Mouse (Mus musculus): Measurements from ENCODE around the gene Eif2a.
A peak's percentile ranks its signal among the peaks of the same experiment; 100 is the strongest.

Gene Eif2a

DNA sequence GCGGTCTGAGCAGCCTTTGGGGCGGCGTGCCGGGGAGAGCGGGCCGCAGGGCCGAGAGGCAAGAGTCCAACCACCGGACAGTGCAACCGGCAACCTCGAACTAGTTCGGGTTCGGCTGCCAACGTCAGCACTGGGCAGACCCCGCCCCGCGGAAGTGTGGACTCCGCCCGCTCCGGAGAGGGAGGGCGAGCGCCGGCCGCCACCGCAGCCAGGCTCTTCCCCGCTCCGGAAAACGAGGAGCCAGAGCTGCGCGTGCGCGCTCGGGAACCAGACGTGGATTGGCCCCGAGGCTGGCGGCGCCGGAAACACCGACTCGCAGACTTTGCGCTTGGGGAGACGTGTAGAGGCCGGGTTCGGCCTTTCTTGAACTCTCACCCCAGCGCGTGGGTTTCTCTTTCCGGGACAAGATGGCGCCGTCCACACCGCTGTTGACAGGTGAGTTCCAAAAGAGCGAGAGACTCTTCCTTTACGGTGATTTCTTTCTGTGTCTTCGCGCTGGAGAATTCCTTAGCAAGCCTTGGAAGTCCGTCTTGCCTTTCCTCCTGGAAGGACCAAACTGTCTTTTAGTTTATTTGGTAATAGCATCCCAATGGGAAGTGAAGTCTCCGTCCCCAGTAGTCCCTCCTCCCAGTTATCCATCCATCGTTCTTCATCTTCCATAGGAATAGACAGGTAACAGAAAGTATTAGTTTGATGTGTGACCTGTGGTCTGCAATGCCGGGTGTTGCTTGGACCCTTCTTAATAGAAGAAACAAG, at the start of gene Eif2a, which contains the start of gene Serp1:
Gene Eif2a (plus strand): TSS at position 170 of the 756 bp plus-strand sequence.
Gene Serp1 (minus strand): TSS at position 241 of the 756 bp plus-strand sequence.
- DNase-seq = peak; percentile 99

DNA sequence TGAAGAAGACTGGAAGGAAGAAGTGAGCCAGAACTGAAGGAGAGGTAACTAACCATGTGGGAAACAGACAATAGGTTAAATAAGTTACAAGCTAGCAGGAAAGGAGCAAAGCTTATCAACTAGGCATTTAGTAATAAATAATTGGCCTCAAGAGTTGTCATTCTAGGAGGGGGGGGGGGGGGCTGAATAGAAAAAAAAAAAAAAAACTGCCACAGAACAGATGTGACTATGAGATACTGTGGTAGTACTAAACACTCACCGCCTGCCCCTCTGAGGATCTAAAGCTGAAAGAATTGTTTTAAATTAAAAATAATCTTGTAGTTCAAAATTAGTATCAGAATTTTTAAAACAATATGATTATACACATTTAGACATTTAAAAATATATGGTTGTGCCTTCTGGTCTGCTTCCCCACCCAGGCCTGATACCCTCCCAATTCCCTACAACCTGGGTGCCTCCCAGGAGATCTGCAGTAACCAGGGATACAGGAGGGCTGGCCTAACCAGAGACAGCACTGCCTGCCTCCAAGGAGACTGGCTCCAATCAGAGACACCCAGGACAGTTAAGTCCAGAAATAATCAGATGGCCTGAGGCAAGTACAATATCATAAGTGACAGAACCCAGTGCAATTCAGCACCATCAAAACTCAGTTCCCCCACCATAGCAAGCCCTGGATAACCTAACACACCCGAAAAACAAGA, 46.7 kb upstream of the Eif2a start:
- DNase-seq = no peak

DNA sequence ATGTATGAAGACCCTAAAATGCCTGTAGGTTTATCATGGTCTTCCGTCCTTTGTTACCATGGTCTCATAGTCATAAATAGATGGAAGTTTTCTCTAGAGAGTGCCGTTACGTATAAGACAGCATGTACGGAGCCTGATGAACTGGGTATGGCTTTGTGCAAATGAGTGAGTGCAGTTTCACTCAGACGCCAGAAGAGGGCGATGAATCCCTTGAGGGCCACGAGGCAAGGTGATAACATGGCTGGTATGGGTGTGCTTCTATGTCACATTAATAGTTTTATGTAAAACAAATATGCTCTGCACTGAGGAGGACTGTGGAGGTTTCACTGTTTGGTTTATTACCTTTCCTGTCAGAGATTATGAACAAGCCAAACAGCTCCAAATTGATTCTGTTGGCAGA, 39.7 kb upstream of the Eif2a start:
- DNase-seq = no peak

DNA sequence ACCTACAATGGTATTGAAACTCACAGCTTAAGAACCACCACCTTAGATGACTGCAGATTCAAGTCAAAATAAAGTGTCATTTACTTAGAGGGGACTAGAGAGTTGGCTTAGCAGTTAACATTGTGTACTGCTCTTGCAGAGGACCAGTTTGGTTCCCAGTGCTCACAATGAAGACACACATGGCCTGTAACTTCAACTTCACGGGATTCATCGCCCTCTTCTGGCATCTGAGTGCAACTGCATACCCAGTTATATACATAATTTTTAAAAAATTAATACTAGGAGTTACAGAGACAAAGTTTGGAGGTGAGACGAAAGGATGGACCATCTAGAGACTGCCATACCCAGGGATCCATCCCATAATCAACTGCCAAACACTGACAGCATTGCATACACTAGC, 38.5 kb upstream of the Eif2a start:
- no peak for DNase-seq

DNA sequence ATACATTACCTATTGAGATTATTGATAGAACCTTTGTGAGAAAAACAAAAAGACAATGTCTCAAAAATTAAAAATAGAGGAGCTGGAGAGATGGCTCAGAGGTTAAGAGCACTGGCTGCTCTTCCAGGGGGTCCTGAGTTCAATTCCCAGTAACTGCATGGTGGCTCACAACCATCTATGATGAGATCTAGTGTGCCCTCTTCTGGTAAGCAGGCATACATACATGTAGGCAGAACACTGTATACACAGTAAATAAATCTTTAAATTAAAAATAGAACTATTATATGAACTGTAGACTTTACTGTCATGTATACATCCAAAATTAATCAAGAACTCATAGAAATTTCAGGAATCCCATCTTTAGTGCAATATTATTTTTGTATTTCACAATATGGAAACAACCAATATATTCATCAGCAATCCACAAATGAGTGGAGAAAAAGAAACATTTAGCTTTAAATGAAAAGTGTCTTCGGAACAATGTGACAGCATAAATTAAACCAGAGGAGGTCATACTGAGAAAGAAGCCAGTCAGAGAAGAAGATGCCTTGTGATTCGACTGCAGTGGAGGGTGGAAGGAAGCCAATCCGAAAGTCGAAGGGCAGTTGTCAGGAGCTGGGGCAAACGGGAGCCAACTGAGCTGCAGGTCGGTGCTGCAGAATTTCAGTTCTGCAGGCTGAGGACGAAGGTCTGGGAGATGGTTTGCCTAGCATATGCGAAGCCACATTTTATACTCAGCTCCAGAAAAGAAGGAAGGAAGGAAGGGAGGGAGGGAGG, 37.4 kb upstream of the Eif2a start:
- no peak for DNase-seq

DNA sequence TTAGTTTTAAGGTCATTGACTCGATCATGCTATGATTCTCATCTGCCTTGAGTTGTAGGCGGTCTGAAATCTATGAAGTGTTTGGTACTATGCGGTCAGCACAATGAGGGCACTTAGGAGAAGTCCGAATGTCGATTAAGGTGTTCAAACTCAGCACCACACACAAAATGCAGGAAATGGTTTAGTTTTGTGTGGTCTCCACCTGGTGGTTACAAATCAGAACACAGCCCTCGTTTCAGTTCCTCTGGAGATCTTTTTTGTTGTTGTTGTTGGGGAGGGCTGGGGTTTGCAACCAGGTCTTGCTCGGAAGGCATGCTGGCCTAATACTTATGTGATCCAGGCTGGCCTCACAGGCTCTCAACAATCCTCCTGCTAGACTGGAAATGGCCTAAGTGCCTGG, 34.8 kb upstream of the Eif2a start:
- peak; percentile 37 for DNase-seq

DNA sequence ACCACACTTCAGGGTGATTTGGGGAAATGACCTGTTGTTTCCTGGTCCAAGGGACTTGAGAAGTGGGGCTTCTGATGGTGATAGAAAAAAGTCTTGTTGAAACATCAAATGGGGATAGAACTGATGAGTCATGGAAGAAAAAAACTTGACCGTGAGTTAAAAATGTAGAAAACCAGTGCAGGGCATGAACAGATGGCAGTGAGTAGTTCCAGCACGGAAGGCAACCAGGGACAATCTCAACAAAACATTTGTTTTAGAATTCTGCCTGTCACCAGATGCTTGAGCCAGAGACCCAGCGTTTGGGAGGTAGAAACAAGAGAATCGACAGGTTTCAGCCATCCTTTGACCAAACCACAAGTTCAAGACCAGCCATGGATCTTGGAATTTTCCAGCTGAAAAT, 32.0 kb upstream of the Eif2a start:
- no peak for DNase-seq

DNA sequence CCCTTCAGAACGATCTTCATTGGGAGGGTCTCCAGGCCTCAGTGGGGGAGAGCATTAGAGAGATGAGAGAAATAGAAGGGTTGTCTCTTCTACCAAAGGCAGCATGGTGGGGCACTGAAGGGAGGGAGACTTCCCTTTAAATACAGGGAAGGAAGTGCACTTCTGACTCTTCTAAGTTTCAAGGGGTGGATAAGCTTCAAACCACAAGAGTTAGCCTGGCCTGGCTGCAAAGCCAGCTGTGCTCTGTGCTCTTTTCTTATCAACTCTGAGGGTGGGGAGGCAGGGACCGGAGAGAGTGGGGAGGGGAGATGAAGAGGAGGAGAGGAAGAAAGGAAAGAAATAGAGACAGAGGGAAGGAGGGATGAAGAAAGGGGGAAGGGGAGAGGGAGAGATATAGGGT, 23.7 kb upstream of the Eif2a start:
- no peak for DNase-seq

DNA sequence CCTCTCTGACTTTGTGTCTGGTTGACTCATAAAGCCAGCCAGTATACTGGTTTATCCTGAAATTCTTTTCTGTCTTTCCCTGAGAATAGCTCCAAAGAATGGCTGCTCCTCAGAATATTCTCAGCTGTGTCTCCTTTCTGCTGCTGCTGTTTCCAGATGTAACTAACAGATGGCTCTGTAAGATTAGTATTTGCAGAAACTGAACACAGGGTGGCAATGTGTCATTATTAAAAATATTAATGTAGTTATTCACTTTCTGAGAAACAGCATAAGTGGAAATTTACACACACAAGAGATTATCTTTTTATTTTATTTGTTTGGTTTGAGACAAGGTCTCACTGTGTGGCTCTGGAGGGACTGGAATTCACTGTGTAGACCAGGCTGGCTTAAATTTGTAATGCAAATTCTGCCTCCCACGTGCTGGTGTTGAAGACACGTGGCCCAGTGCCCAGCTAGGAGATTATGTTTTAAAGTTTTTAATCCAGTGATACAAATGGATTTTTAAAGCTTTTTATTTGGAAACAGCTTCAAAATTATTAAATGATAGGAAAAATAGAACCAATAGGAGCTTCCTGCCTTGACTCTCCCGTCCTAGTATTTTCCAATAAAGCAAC, 21.8 kb upstream of the Eif2a start:
- DNase-seq = no peak

DNA sequence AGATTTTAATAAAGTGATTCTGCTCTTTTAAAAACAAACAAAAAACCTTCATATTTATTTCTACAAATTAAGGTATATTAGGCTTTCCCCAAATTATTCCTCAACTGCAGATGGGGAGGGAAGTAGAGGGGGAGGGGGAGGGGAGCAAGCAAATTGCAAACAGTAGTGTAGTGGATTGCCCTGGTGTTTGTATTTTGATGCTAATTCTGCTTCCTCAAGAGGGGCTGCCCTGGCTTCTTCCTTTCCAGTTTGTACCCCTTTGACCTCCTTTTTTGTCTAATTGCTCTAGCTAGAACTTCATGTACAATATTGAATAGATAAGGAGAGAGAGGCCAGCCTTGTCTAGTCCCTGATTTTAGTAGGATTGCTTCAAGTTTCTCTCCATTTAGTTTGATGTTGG, 20.9 kb upstream of the Eif2a start:
- DNase-seq = no peak

DNA sequence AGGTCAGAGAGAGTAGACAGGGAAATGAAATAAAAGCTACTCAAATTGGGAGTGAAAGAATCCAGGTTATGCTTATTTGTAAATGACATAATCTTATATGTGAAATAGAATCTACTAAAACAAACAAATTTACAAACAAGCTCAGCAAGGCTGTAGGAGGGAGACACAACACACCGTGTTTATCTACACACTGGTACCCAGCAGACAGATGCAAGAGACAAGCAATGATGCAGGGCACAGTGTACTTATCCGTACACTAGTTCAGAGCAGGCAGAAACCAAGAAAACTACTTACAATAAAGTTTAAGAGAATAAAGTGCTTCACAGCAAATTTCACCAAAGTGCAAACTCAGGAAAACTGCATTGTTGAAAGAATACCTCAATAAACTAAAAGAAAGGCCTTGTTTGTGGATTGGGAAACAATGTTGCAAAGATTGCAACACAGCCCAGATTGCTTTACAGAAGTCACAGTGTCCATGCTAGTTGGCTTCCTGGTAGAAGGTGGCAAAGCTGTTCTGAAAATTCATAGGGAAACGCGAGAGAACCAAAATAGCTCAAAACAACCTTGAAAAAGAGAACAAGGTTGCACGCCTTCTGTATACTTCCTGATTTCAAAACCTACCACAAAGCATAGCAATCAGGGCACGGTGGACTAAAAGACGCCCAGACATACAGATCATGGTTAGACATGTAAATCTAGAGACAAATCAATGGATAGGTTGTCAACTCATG, 17.4 kb upstream of the Eif2a start:
- DNase-seq = no peak

DNA sequence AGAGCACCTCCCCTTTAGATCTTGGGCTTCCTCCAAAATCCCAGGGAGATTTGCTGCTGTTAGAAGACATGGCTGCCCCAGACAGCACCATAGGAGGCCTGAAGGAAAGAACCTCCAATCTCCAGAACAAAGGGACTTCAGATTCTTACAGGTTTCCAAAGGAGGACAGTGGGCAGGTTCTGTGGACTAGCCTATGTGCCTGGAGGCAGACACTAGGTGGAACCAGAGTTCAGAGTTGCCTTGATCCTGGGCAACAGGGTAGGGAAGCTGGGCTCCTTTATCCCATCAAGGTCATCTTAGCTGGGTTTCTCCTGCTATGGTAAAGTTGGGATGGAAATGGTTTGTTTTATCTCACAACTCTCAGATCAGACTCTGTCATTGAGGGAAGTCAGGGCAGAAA, 14.0 kb upstream of the Eif2a start:
- DNase-seq = no peak

DNA sequence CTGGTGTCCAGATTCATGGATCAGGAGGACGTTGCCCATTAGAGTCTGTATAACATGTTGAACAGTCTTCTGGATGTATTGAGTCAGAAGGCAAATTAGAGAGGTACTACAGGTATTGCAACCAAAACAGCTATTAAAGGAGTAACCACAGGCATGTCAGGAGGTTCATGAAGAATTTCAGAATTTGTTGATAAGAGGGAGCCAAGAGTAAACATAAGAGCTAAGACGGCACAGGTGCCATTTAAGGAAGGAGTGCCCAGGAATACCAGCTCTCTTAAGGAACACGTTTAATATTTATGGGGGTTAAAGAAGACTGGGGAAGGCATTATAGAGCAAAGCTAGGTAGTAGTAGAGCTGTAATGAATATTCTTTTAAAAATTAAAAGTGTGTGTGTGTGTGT, 12.9 kb upstream of the Eif2a start:
- DNase-seq = no peak

DNA sequence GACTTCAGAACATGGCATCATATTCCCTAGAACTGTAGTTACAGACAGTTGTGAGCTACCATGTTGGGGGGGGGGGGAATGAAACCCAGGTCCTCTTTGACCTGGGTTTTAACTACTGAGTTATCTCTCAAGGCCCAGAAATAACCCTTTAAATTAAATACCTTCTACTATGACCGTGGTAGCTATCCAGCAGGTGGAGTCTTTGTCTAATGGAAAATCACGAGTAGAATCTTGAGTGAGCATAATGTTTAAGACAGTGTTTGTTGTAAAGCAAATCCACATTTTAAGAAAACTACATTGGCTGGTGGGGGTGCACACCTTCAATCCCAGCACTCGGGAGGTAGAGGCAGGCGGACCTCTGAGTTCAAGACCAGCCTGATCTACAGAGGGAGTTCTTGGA, 12.1 kb upstream of the Eif2a start:
- no peak for DNase-seq

DNA sequence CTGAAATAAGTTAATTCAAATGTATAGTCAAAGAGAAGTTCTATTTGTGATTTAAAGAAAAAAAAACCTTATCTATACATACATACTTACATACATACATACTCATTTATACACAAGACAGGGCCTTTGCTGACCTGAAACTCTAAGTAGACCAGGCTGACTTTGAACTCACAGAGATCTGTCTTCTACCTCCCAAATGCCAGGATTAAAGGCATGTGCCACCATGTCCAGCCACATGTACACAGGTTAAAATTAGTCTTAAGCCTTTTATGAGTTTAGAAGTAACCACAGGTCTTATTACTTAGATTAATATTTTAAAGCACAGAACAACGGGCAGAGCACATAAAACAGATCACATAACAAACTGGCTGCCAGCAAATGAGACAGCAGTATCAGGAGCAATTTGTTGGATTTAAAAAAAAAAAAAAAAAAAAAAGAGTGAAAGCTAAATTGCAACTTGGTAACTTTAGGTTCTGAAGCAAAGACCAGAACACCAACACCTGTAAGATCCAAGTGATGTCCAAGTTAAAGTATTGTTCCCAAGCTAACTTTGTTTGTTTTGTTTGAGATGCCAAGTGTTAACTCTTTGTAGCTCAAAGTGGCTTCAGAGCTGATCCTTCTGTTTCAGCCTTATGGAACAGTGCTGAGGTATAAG, 9.5 kb upstream of the Eif2a start:
- no peak for DNase-seq

DNA sequence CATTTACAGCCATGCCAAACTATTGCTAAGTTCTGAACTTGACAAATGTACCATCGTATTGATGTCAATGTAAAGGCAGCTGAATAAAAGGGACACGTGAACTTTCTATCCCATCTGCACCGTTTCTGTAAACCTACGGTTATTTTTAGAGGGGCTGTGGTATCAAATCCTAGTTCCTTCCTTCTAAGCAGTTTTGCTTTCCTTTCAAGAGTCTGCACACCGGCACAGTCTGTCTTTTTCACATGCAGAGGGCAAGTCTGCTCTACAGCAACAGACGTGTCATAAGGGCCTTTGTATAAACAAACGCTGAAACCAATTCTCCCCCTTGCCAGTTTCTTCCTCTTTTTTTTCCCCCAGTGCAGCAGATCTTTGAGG, 9.0 kb upstream of the Eif2a start:
- DNase-seq = no peak

DNA sequence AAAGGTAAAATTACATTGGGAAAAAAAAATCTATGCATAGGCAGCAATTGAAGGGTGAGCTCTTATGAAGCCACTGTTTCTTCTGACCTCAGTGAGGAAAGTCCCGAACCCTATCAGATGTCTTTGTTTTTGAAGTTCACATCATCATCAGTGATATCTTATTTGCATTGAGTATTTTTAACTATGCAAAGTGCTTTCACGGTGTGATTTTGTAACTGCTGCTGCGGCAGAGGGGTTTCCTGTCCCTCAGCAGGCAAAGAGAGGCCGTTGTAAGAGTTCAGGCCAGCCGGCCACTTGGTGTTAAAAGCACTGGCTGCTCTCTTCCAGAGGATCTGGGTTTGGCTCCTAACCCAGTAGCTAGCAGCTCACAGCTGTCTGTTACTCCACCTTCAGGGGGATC, 8.4 kb upstream of the Eif2a start:
- DNase-seq = no peak

DNA sequence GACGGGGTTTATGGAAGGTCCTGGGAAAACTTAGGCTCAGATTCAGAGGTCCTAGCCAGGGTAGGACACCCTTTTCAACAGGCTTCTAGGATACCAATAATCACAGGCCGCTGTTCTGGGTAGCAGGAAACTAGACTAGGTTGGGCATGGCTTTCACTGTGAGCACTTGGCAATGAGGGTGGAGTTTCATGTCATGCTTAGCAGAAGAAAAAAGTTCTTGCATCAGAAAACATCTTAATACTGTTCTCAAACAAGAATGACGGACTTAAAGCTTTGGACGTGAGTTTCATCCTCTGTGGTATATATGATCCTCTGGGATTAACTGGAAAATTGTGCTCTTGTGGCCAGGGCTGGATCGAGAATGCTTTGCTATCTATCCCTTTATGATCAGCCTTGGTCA, 7.8 kb upstream of the Eif2a start:
- no peak for DNase-seq

DNA sequence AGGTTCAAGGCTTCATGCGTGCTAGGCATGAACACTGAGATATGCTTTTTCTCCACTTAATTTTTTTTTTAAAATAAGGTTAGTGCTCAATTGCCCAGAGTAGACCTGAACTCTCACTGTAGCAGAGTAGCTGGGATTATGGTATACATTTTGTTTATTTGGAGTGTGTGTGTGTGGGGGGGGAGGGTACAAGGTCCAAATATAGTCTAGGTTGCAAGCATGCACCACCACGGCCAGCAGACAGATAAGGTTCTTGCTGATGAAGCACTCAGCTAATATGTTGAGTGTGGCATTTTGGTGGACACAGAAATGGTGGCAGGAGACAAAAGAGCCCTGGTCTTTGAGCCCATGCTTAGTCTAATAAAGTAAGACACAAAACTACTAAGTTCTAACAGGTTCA, 6.7 kb upstream of the Eif2a start:
- no peak for DNase-seq

DNA sequence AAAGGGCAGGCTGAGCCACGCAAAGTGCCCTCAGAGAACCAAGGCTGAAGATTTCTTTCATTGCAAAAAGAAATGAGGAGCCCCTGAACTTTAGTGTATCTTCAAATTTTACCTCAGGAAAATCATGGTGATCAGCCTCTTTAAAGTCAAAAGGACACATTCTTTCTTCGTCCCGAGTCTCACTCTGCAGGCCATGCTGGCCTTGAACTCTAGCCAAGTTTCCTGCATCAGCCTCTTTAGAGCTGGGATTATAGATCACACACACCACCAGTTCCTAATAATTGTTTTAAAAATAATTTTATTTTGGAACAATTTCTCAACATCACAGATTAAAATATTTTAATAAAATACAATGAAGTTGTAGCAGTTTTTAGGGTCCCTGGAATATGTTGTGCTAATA, 6.1 kb upstream of the Eif2a start:
- DNase-seq = no peak

DNA sequence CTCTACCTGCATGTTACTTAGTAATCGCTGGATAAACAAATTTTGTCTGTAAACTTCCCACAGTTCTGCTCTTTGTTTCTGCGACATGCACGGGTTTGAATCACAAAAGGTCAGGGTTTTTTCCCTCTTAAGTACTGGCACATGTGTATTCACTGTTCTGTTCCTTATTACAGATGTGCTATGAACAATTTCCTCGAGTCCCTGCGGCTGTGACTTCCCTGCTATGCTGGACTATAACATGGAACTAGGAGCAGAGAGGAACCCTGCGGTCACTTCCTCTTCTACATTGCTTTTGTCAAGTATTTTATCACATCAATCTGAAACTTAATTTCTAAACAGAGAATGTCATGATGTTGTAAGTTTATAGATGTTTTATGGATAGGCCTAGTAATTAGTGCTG, 5.3 kb upstream of the Eif2a start:
- DNase-seq = no peak

DNA sequence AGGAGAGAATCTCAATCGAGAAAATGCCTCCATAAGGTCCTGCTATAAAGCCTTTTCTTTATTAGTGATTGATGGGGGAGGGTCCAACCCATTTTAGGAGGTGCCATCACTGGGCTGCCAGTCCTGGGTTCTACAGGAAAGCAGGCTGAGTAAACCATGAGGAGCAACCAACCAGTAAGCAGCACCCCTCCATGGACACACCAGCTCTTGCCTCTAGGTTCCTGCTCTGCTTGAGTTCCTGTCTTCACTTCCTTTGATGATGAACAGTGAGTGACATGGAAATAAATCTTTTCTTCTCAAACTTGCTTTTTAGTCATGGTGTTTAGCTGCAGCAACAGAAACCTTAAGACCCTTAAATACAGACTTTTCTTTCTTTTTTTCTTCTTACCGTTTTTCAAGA, 4.3 kb upstream of the Eif2a start:
- no peak for DNase-seq

Data from right cerebral cortex, postnatal 14 days (tissue).